Mouse (Mus musculus) hindbrain, embryonic 14.5 days (tissue): Measurements from ENCODE around the gene 2310003L06Rik. TPM values are rescaled to one million over a fixed set of nuclear protein-coding genes. Genes with fewer than 3 reads are reported as not detected.

Experiments used
- ATAC-seq: fragments of 200-750 bp; cut with Nextera tagmentation; 2 replicates; pipeline ENCODE4 v1.8.0; 2017; ENCODE audit warnings: moderate number of reproducible peaks, mild to moderate bottlenecking, moderate TSS enrichment, moderate library complexity; ENCODE audit not compliant: low FRiP score
- DNase-seq: peaks from one replicate; pipeline ENCODE4 v3.0.0-alpha.2; 2015; ENCODE audit warnings: low spot score
- H3K27ac ChIP-seq: fragments of 300-500 bp; sonication (generic); 2 replicates; pipeline ENCODE4 v1.5.1; 2014; ENCODE audit warnings: mild to moderate bottlenecking, moderate library complexity
- H3K27me3 ChIP-seq: fragments of 300-500 bp; sonication (generic); 2 replicates; pipeline ENCODE4 v1.6.1; 2014; ENCODE audit warnings: mild to moderate bottlenecking, low read length, mixed read lengths; ENCODE audit not compliant: control insufficient read depth, insufficient read depth
- H3K36me3 ChIP-seq: fragments of 300-500 bp; sonication (generic); replicated peaks from 2 replicates; pipeline ENCODE4 v1.6.1; 2014; ENCODE audit not compliant: control insufficient read depth, insufficient read depth
- H3K4me1 ChIP-seq: fragments of 300-500 bp; sonication (generic); replicated peaks from 2 replicates; pipeline ENCODE4 v1.6.1; 2014; ENCODE audit warnings: antibody characterized with exemption, low read length, mixed read lengths; ENCODE audit not compliant: control insufficient read depth, insufficient read depth
- H3K4me2 ChIP-seq: fragments of 300-500 bp; sonication (generic); replicated peaks from 2 replicates; pipeline ENCODE4 v1.6.1; 2014; ENCODE audit warnings: mild to moderate bottlenecking, moderate library complexity
- H3K4me3 ChIP-seq: fragments of 300-500 bp; sonication (generic); replicated peaks from 2 replicates; pipeline ENCODE4 v1.5.1; 2014; ENCODE audit warnings: mild to moderate bottlenecking, low read length
- H3K9ac ChIP-seq: fragments of 300-500 bp; sonication (generic); 2 replicates; pipeline ENCODE4 v1.6.1; 2014
- H3K9me3 ChIP-seq: fragments of 300-500 bp; sonication (generic); 2 replicates; pipeline ENCODE4 v1.6.1; 2016; ENCODE audit warnings: low read length; ENCODE audit not compliant: control insufficient read depth
- polyA plus RNA-seq: library from polyadenylated mRNA; unstranded; fragments of >200 nt; fragmentation: Nextera tagmentation; extraction: Ambion mirVana; gene quantifications from 2 replicates; pipeline ENCODE4 v1.2.1, GENCODE M21; 2014

2310003L06Rik gene
- polyA plus RNA-seq, 1 experiment from 2014 or later: not detected

DNA sequence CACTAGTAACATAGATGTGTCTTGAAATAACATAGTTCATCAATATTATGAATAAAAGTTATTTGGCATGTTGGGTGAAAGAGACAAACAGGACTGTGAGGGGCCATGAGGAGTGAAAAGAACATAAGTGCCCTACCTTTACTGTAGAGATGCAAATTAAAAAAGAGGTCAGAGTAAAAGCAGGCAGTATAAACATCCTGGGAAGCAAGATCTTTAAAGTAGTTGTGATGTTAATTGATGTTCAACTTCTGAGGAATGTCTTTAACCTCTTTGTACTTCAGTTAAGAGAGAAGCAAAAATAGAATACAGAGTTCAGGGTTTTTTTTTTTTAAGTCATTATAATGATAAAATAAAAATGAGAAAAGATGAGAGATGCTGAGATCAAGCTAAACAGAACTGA lies 36.0 kb downstream of the 2310003L06Rik start:
- H3K4me1 ChIP-seq: no peaks in the 10 kb centered on the region
- ATAC-seq (no peak), DNase-seq (no peak)
- no peak overlapping the region for H3K4me2 ChIP-seq
- H3K9me3 ChIP-seq: no peaks in the 10 kb centered on the region
- no peak overlapping the region for H3K9ac ChIP-seq
- H3K27me3 ChIP-seq: no peaks in the 10 kb centered on the region
- no peaks in the 10 kb centered on the region for H3K36me3 ChIP-seq
- H3K27ac ChIP-seq: no peak overlapping the region
- H3K4me3 ChIP-seq: no peak overlapping the region

Other genes with a start within 250 kb of the 2310003L06Rik start
- gene Csn1s2a, start 194.9 kb upstream of the 2310003L06Rik start, polyA plus RNA-seq: not detected in 2 replicates
- gene Csn1s2b, start 161.4 kb upstream of the 2310003L06Rik start, polyA plus RNA-seq: 0.25 TPM in 1 of 2 replicates, not detected in the other
- not detected in 2 replicates for gene Prr27, start 143.8 kb upstream of the 2310003L06Rik start, polyA plus RNA-seq
- gene Odam, start 84.4 kb upstream of the 2310003L06Rik start, polyA plus RNA-seq: not detected in 2 replicates
- not detected in 2 replicates for gene Csn3, start 43.9 kb upstream of the 2310003L06Rik start, polyA plus RNA-seq
- gene Gm28434, start 58 bp downstream of the 2310003L06Rik start, polyA plus RNA-seq: not detected in 2 replicates
- gene Cabs1, start 10.0 kb downstream of the 2310003L06Rik start, polyA plus RNA-seq: not detected in 2 replicates
- gene Smr3a, start 33.1 kb downstream of the 2310003L06Rik start, polyA plus RNA-seq: not detected in 2 replicates
- gene Smr2, start 117.1 kb downstream of the 2310003L06Rik start, polyA plus RNA-seq: not detected in 2 replicates
- gene Gm11116, start 142.1 kb downstream of the 2310003L06Rik start, polyA plus RNA-seq: not detected in 2 replicates
- gene Gm11115, start 184.6 kb downstream of the 2310003L06Rik start, polyA plus RNA-seq: not detected in 2 replicates